Mouse (Mus musculus): Measurements from ENCODE around the gene Eya3. TPM values are rescaled to one million over a fixed set of nuclear protein-coding genes. Genes with fewer than 3 reads are reported as not detected.
A peak's percentile ranks its signal among the peaks of the same experiment; 100 is the strongest.

Gene Eya3
- polyA plus RNA-seq, 1 experiment from 2014 or later, result 17.4 TPM

GRCm38 (mm10) chr4:132743992-132744911 lies 105.5 kb downstream of the Eya3 start:
- H3K4me2 ChIP-seq, result no peak overlapping the region
- ATAC-seq (replicated peaks; ENCODE audit: insufficient number of reproducible peaks, insufficient read depth, low FRiP score, low read depth), result no peak
- H3K9me3 ChIP-seq (replicated peaks), result no peaks in the 10 kb centered on the region
- H3K27ac ChIP-seq, result no peak overlapping the region
- 47% methylated on average over 11 of the region's 11 CpGs for WGBS
- H3K27me3 ChIP-seq, result no peaks in the 10 kb centered on the region
- H3K36me3 ChIP-seq, result no peaks in the 10 kb centered on the region
- peaks cover 12% of the 10 kb centered on the region for H3K4me1 ChIP-seq (replicated peaks)
- H3K4me3 ChIP-seq, result no peak overlapping the region
- no peak overlapping the region for H3K9ac ChIP-seq

- Histone ChIP-seq H3K4me1 (replicated peaks) (peaks cover 12% of the 10 kb centered on the region), H3K4me2 (no peak overlapping the region)
- WGBS, result 81% methylated on average over 9 of the region's 9 CpGs
Measured at GRCm38 (mm10) chr4:132746911-132747517, 108.2 kb downstream of the Eya3 start.

GRCm38 (mm10) chr4:132747664-132748259 lies 109.0 kb downstream of the Eya3 start:
- Histone ChIP-seq H3K27me3 (no peaks in the 10 kb centered on the region), H3K4me2 (peak overlapping the region; percentile 42), H3K4me3 (peak overlapping the region; percentile 20; the same call in 1 of the 2 replicates), H3K9me3 (replicated peaks) (no peaks in the 10 kb centered on the region), H3K36me3 (no peaks in the 10 kb centered on the region), H3K27ac (peak overlapping the region; percentile 50), H3K4me1 (replicated peaks) (peaks cover 12% of the 10 kb centered on the region), H3K9ac (no peak overlapping the region)
- no peak; the same call in 1 of the 2 replicates for ATAC-seq (replicated peaks; ENCODE audit: insufficient number of reproducible peaks, insufficient read depth, low FRiP score, low read depth)
- 43% methylated on average over 9 of the region's 9 CpGs for WGBS

More at GRCm38 (mm10) chr4:132746911-132747517, 108.2 kb downstream of the Eya3 start:
- no peak overlapping the region for H3K9ac ChIP-seq
- H3K27ac ChIP-seq, result peak overlapping the region; percentile 50
- no peaks in the 10 kb centered on the region for H3K36me3 ChIP-seq
- no peaks in the 10 kb centered on the region for H3K27me3 ChIP-seq
- no peak for ATAC-seq (replicated peaks; ENCODE audit: insufficient number of reproducible peaks, insufficient read depth, low FRiP score, low read depth)
- no peaks in the 10 kb centered on the region for H3K9me3 ChIP-seq (replicated peaks)
- H3K4me3 ChIP-seq, result no peak overlapping the region

DNA sequence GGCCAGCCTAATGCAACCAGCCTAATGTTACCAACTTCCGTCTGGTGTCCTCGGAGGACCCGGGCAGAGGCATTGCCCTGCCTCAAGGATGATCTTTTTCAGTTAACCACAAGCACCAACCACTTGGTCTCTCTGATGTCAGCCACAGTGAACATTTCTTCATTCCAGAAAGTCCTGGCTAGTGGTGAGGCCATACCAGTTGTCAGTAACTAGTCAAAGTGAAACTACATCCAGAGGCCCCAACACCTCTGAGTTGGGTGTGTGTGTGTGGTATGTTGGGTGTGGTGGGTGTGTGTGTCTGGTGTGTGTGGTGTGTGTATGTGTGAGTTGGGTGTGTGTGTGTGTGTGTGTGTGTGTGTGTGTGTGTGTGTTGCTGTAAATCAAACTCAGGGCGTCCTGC lies 110.0 kb downstream of the Eya3 start:
- Histone ChIP-seq H3K9ac (no peak overlapping the region), H3K27me3 (no peaks in the 10 kb centered on the region), H3K36me3 (no peaks in the 10 kb centered on the region), H3K27ac (no peak overlapping the region), H3K4me3 (no peak overlapping the region), H3K9me3 (replicated peaks) (no peaks in the 10 kb centered on the region), H3K4me1 (replicated peaks) (peaks cover 10% of the 10 kb centered on the region), H3K4me2 (no peak overlapping the region)
- 89% methylated on average over 4 of the region's 4 CpGs for WGBS
- no peak for ATAC-seq (replicated peaks; ENCODE audit: insufficient number of reproducible peaks, insufficient read depth, low FRiP score, low read depth)

DNA sequence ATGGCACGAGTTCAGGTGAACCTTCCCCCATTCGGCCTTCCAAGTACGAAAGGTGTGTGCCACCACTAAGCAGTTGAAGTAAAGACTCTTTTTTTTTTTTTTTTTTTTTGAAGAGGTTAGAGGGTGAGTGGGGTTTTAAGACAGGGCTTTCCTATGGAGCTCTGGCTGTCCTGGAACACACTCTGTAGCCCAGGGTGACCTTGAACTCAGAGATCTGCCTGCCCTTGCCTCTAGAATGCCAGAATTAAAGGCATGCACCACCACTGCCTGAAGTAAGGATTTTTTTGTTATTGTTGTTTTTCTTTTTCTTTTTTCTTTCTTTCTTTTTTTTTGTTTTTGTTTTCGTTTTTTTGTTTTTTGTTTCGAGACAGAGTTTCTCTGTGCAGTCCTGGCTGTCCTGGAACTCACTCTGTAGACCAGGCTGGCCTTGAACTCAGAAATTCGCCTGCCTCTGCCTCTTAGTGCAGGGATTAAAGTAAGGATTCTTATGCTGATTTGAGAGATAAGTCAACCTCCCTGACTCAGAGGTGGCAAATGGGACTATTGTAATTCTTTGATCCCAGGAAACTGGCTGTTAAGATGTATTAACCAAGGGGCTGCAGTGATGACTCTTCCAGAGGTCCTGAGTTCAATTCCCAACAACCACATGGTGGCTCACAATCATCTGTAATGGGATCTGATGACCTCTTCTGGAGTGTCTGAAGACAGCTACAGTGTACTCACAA lies 110.6 kb downstream of the Eya3 start:
- 79% methylated on average over 6 of the region's 6 CpGs for WGBS
- no peaks in the 10 kb centered on the region for H3K36me3 ChIP-seq

GRCm38 (mm10) chr4:132752992-132753391 lies 114.2 kb downstream of the Eya3 start:
- H3K4me2 ChIP-seq, result no peak overlapping the region
- H3K4me1 ChIP-seq (replicated peaks), result peaks cover 10% of the 10 kb centered on the region
- no peak overlapping the region for H3K9ac ChIP-seq
- no peaks in the 10 kb centered on the region for H3K36me3 ChIP-seq
- H3K27me3 ChIP-seq, result peaks cover 9% of the 10 kb centered on the region; the same call in 1 of the 2 replicates
- no peak for ATAC-seq (replicated peaks; ENCODE audit: insufficient number of reproducible peaks, insufficient read depth, low FRiP score, low read depth)
- no peak overlapping the region for H3K27ac ChIP-seq
- H3K9me3 ChIP-seq (replicated peaks), result no peaks in the 10 kb centered on the region
- 51% methylated on average over 6 of the region's 6 CpGs for WGBS
- H3K4me3 ChIP-seq, result no peak overlapping the region

More for the DNA sequence above, 110.6 kb downstream of the Eya3 start:
- H3K9ac ChIP-seq, result no peak overlapping the region
- peaks cover 4% of the 10 kb centered on the region for H3K4me1 ChIP-seq (replicated peaks)
- H3K4me2 ChIP-seq, result no peak overlapping the region
- H3K4me3 ChIP-seq, result no peak overlapping the region
- ATAC-seq (replicated peaks; ENCODE audit: insufficient number of reproducible peaks, insufficient read depth, low FRiP score, low read depth), result no peak
- H3K9me3 ChIP-seq (replicated peaks), result no peaks in the 10 kb centered on the region
- H3K27me3 ChIP-seq, result no peaks in the 10 kb centered on the region
- H3K27ac ChIP-seq, result no peak overlapping the region

DNA sequence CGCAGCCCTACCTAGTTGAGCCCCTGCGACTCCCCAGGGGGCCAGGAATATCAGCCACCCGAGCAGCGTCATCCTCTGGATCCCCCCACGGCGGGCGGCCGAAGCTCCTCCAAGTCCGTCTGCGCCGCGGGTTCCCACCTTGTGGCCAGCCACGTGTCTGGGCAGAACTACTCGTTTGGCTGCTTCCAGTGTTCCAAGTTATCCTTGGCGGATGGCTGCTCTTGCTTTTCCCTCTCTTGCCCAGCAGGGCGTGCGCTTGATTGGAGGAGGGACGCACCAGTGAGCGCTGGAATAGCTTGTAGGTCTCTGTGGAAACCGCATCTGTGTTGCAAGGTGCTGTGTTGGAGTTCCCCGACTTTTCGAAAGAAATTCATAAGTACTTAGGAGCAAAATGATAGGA lies 118.2 kb downstream of the Eya3 start, which contains the start of gene Smpdl3b:
TSS of gene Smpdl3b (minus strand) at position 279 of the 400 bp plus-strand sequence.
- H3K36me3 ChIP-seq, result no peaks in the 10 kb centered on the region
- H3K27ac ChIP-seq, result no peak within 1 kb of the TSS
- peak within 1 kb of the TSS; percentile 97 for H3K4me2 ChIP-seq
- H3K27me3 ChIP-seq, result peaks cover 12% of the 10 kb centered on the region; the same call in 1 of the 2 replicates
- H3K9me3 ChIP-seq (replicated peaks), result no peaks in the 10 kb centered on the region
- peaks cover 10% of the 10 kb centered on the region for H3K4me1 ChIP-seq (replicated peaks)
- H3K9ac ChIP-seq, result peak within 1 kb of the TSS; percentile 56
- ATAC-seq (replicated peaks; ENCODE audit: insufficient number of reproducible peaks, insufficient read depth, low FRiP score, low read depth), result peak; percentile 87
- under 1% methylated on average over 22 of the region's 22 CpGs for WGBS
- peak within 1 kb of the TSS; percentile 56 for H3K4me3 ChIP-seq

GRCm38 (mm10) chr4:132757633-132758351 lies 119.0 kb downstream of the Eya3 start:
- 72% methylated on average over 7 of the region's 7 CpGs for WGBS
- ATAC-seq (replicated peaks; ENCODE audit: insufficient number of reproducible peaks, insufficient read depth, low FRiP score, low read depth), result no peak
- H3K4me1 ChIP-seq (replicated peaks), result peaks cover 10% of the 10 kb centered on the region
- H3K9me3 ChIP-seq (replicated peaks), result no peaks in the 10 kb centered on the region
- no peak overlapping the region; the same call in 1 of the 2 replicates for H3K4me3 ChIP-seq
- peak overlapping the region; percentile 97; the same call in 1 of the 2 replicates for H3K4me2 ChIP-seq
- no peaks in the 10 kb centered on the region for H3K36me3 ChIP-seq
- H3K27me3 ChIP-seq, result peaks cover 12% of the 10 kb centered on the region; the same call in 1 of the 2 replicates
- H3K27ac ChIP-seq, result no peak overlapping the region
- no peak overlapping the region for H3K9ac ChIP-seq

DNA sequence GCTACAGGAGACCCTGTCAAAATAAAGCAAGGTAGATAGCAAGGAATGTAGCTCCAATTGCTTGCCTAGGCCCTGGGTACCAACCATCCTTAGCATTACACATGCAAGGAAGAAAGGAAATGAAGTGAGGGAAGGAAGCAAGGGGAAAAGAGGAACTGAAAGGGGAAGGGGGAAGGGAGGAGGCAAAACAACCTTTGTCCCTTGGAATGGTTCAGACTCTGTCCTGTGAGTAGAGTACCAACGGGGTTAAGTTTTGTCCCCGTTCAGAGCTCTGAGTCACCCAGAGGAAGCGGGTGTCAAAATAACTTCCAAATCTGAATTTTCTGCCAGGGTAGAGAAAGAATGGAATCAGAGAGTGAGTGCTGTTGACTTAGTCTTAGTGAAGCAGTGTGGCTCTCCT lies 121.5 kb downstream of the Eya3 start:
- H3K9me3 ChIP-seq (replicated peaks), result no peaks in the 10 kb centered on the region
- H3K4me2 ChIP-seq, result no peak overlapping the region
- no peak for ATAC-seq (replicated peaks; ENCODE audit: insufficient number of reproducible peaks, insufficient read depth, low FRiP score, low read depth)
- no peak overlapping the region for H3K27ac ChIP-seq
- peaks cover 12% of the 10 kb centered on the region; the same call in 1 of the 2 replicates for H3K27me3 ChIP-seq
- H3K4me1 ChIP-seq (replicated peaks), result peaks cover 10% of the 10 kb centered on the region
- H3K4me3 ChIP-seq, result no peak overlapping the region
- no peaks in the 10 kb centered on the region for H3K36me3 ChIP-seq
- WGBS, result 53% methylated on average over 3 of the region's 3 CpGs
- H3K9ac ChIP-seq, result no peak overlapping the region

GRCm38 (mm10) chr4:132762602-132763001 lies 123.8 kb downstream of the Eya3 start:
- no peaks in the 10 kb centered on the region for H3K36me3 ChIP-seq
- peaks cover 7% of the 10 kb centered on the region; the same call in 1 of the 2 replicates for H3K27me3 ChIP-seq
- H3K9ac ChIP-seq, result no peak overlapping the region
- peaks cover under 1% of the 10 kb centered on the region; the same call in 1 of the 2 replicates for H3K4me1 ChIP-seq (replicated peaks)
- H3K4me3 ChIP-seq, result no peak overlapping the region
- no peak for ATAC-seq (replicated peaks; ENCODE audit: insufficient number of reproducible peaks, insufficient read depth, low FRiP score, low read depth)
- WGBS, result 64% methylated on average over 6 of the region's 6 CpGs
- H3K27ac ChIP-seq, result no peak overlapping the region
- no peaks in the 10 kb centered on the region for H3K9me3 ChIP-seq (replicated peaks)
- H3K4me2 ChIP-seq, result no peak overlapping the region

All from heart, embryonic 15.5 days (tissue).